Mouse (Mus musculus): Measurements from ENCODE around the gene Jdp2.

- TF ChIP-seq POLR2A (IDR thresholded peaks at IDR 0.05; ENCODE audit: low read depth, low read length) (no peak), CTCF (IDR thresholded peaks at IDR 0.05; ENCODE audit: extremely low read depth, insufficient read length, insufficient replicate concordance, low read depth, low read length) (no peak)
Observed at GRCm38 (mm10) chr12:85598053-85598452, 774 bp upstream of the Jdp2 start.

Data from small intestine, adult 2 months (tissue).